Mouse (Mus musculus) thymus, adult 2 months (tissue): ENCODE measurements around the gene Phldb1. TPM values are rescaled to one million over a fixed set of nuclear protein-coding genes. Genes with fewer than 3 reads are reported as not detected.
"Not testable (repeated sequence)": the region's sequence is repeated elsewhere in the genome, so short reads cannot be mapped to it uniquely, and the experiment has no call there.

Experiments used
- DNase-seq: peaks from one replicate; pipeline ENCODE4 v3.0.0; 2021
- H3K27ac ChIP-seq: fragments of 200-500 bp; 2 replicates; pipeline ENCODE4 v1.5.1; 2012; ENCODE audit warnings: low read length, control low read depth; ENCODE audit not compliant: control insufficient read depth, insufficient read depth
- H3K27me3 ChIP-seq: fragments of 200-500 bp; 2 replicates; pipeline ENCODE4 v1.6.1; 2012; ENCODE audit warnings: mild to moderate bottlenecking, low read length, moderate library complexity, mixed read lengths; ENCODE audit not compliant: control insufficient read depth, insufficient read depth
- H3K36me3 ChIP-seq: fragments of 200-500 bp; 2 replicates; pipeline ENCODE4 v1.6.1; 2012; ENCODE audit warnings: mild to moderate bottlenecking, low read length, moderate library complexity; ENCODE audit not compliant: control insufficient read depth, insufficient read depth
- H3K4me1 ChIP-seq: fragments of 200-500 bp; replicated peaks from 2 replicates; pipeline ENCODE4 v1.6.1; 2012; ENCODE audit warnings: low read length; ENCODE audit not compliant: control insufficient read depth, insufficient read depth
- H3K4me3 ChIP-seq: fragments of 200-500 bp; 2 replicates; pipeline ENCODE4 v1.5.1; 2012; ENCODE audit warnings: mild to moderate bottlenecking, low read length, control low read depth, moderate library complexity; ENCODE audit not compliant: control insufficient read depth, insufficient read depth
- CTCF ChIP-seq: fragments of 200-500 bp; IDR thresholded peaks from 2 replicates; pipeline ENCODE4 v1.5.1; 2012; ENCODE audit warnings: mild to moderate bottlenecking, control low read depth, low read length, moderate library complexity, borderline replicate concordance; ENCODE audit not compliant: control insufficient read depth, poor library complexity, insufficient read depth; ENCODE audit errors: extremely low read depth
- POLR2A ChIP-seq: fragments of 200-500 bp; IDR thresholded peaks from 2 replicates; pipeline ENCODE4 v1.6.1; 2012; ENCODE audit warnings: mild to moderate bottlenecking, low read length, control low read depth, moderate library complexity; ENCODE audit not compliant: control insufficient read depth, poor library complexity, insufficient read depth; ENCODE audit errors: extremely low read depth
- WGBS: fragments of 180-500 bp; shearing (Covaris S2); methylation state at CpG from one replicate; pipeline ENCODE4 v1.1.7; 2018; 5-methylcytosine and 5-hydroxymethylcytosine counted together
- polyA plus RNA-seq: library from polyadenylated mRNA; depleted of rRNA; stranded (reverse); fragments of >200 nt; gene quantifications from 2 replicates; pipeline ENCODE4 v1.2.3, GENCODE M21; 2012; rRNA removed

The Phldb1 gene
- 16.5 and 27.3 TPM in 2 replicates for polyA plus RNA-seq

- Histone ChIP-seq H3K4me1 (peaks cover 18% of the 10 kb centered on the region), H3K36me3 (no peaks in the 10 kb centered on the region), H3K4me3 (peak within 1 kb of the TSS; percentile 29), H3K27me3 (peaks cover 5% of the 10 kb centered on the region; the same call in 1 of the 2 replicates), H3K27ac (no peak within 1 kb of the TSS)
- DNase-seq, result peak; percentile 71
- WGBS, result 8% methylated on average over 47 of the region's 47 CpGs
- TF ChIP-seq CTCF (peak; percentile 80), POLR2A (no peak)
Observed at GRCm38 (mm10) chr9:44734524-44735494, at the start of gene Phldb1. TSS of gene Phldb1 (minus strand) at chr9:44735198.

- H3K27me3 ChIP-seq, result no peaks in the 10 kb centered on the region
- WGBS, result under 1% methylated on average over 41 of the region's 41 CpGs
- peak; percentile 91 for DNase-seq
- peak overlapping the region; percentile 87 for H3K4me3 ChIP-seq
- H3K4me1 ChIP-seq, result peaks cover 5% of the 10 kb centered on the region
- TF ChIP-seq CTCF (peak; percentile 83), POLR2A (no peak)
- peak overlapping the region; percentile 33; the same call in 1 of the 2 replicates for H3K27ac ChIP-seq
- H3K36me3 ChIP-seq, result no peaks in the 10 kb centered on the region
Observed at GRCm38 (mm10) chr9:44772750-44773651, 38.0 kb upstream of the Phldb1 start.

DNA sequence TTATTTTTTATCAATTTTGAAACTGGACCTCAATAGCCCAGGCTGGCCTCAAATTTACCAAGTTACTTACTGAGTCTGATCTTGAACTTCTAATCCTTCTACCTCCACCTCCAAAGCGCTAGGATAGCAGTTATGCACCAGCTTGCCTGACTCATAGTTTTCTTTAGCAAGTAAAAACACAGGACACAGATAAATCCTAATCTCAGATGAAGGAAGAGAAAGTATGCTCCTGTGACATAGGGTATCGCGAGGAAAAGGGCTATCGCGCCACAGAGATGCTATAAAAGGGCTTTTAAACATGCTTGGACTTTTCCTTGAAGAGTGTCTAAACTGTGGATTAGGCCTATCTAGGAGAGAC lies 37.4 kb upstream of the Phldb1 start:
- no peak overlapping the region; the same call in 1 of the 2 replicates for H3K27ac ChIP-seq
- TF ChIP-seq CTCF (no peak), POLR2A (no peak)

GRCm38 (mm10) chr9:44771376-44771775 lies 36.4 kb upstream of the Phldb1 start:
- no peak for DNase-seq
- Histone ChIP-seq H3K27me3 (no peaks in the 10 kb centered on the region), H3K4me1 (peaks cover 5% of the 10 kb centered on the region), H3K27ac (no peak overlapping the region), H3K36me3 (no peaks in the 10 kb centered on the region), H3K4me3 (no peak overlapping the region)
- WGBS, result 96% methylated on average over 5 of the region's 5 CpGs
- TF ChIP-seq POLR2A (no peak), CTCF (no peak)

More for the DNA sequence above, 37.4 kb upstream of the Phldb1 start:
- no peak for DNase-seq
- Histone ChIP-seq H3K4me1 (peaks cover 5% of the 10 kb centered on the region), H3K36me3 (no peaks in the 10 kb centered on the region), H3K4me3 (no peak overlapping the region), H3K27me3 (no peaks in the 10 kb centered on the region)
- 38% methylated on average over 5 of the region's 5 CpGs for WGBS

DNA sequence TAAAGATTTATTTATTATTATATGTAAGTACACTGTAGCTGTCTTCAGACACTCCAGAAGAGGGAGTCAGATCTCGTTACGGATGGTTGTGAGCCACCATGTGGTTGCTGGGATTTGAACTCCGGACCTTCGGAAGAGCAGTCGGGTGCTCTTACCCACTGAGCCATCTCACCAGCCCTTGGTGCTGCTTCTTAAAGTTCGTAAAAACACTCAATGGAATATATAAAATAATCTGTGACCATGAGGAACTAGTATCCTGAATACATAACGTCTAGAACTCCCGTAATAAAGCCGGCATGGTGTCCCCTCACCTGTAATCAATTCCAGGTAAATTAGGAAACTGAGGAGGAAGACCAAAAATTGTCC lies 33.0 kb upstream of the Phldb1 start:
- not testable (repeated sequence) for H3K4me3 ChIP-seq, H3K27me3 ChIP-seq, DNase-seq, H3K4me1 ChIP-seq, H3K36me3 ChIP-seq, H3K27ac ChIP-seq
- 38% methylated on average over 8 of the region's 9 CpGs for WGBS
